Mouse (Mus musculus) liver, embryonic 14.5 days (tissue): Measurements from ENCODE around the gene Zranb1.

ENCODE experiments used
- CTCF ChIP-seq: IDR thresholded peaks from 2 replicates; pipeline ENCODE4 v1.5.1; 2016; ENCODE audit warnings: antibody characterized with exemption, low read depth, control low read depth
- EP300 ChIP-seq: IDR thresholded peaks from 2 replicates; pipeline ENCODE4 v1.6.1; 2016; ENCODE audit warnings: antibody characterized with exemption, low read depth

- TF ChIP-seq CTCF (no peak), EP300 (no peak)
Measured at GRCm38 (mm10) chr7:132890201-132890600, 40.7 kb upstream of the Zranb1 start.
